Mouse (Mus musculus) limb, embryonic 12.5 days (tissue): ENCODE data around the gene Rgma. TPM values are rescaled to one million over a fixed set of nuclear protein-coding genes. Genes with fewer than 3 reads are reported as not detected.
A peak's percentile ranks its signal among the peaks of the same experiment; 100 is the strongest.

ENCODE experiments used
- ATAC-seq: fragments of 200-750 bp; cut with Nextera tagmentation; 2 replicates; pipeline ENCODE4 v1.8.0; 2017; ENCODE audit warnings: low read depth, moderate TSS enrichment; ENCODE audit not compliant: insufficient number of reproducible peaks, insufficient read depth, low FRiP score, low TSS enrichment
- H3K27ac ChIP-seq: fragments of 300-500 bp; sonication (generic); 2 replicates; pipeline ENCODE4 v1.5.1; 2016; ENCODE audit warnings: mild to moderate bottlenecking, moderate library complexity
- H3K27me3 ChIP-seq: fragments of 300-500 bp; sonication (generic); 2 replicates; pipeline ENCODE4 v1.6.1; 2016; ENCODE audit warnings: mild to moderate bottlenecking, moderate library complexity
- H3K36me3 ChIP-seq: fragments of 300-500 bp; sonication (generic); 2 replicates; pipeline ENCODE4 v1.6.1; 2016; ENCODE audit warnings: mild to moderate bottlenecking, moderate library complexity
- H3K4me1 ChIP-seq: fragments of 300-500 bp; sonication (generic); replicated peaks from 2 replicates; pipeline ENCODE4 v1.6.1; 2016
- H3K4me2 ChIP-seq: fragments of 300-500 bp; sonication (generic); 2 replicates; pipeline ENCODE4 v1.6.1; 2016; ENCODE audit warnings: mild to moderate bottlenecking, moderate library complexity
- H3K4me3 ChIP-seq: fragments of 300-500 bp; sonication (generic); replicated peaks from 2 replicates; pipeline ENCODE4 v1.5.1; 2016; ENCODE audit warnings: mild to moderate bottlenecking
- H3K9ac ChIP-seq: fragments of 300-500 bp; sonication (generic); replicated peaks from 2 replicates; pipeline ENCODE4 v1.6.1; 2016; ENCODE audit warnings: mild to moderate bottlenecking, moderate library complexity
- H3K9me3 ChIP-seq: fragments of 300-500 bp; sonication (generic); 2 replicates; pipeline ENCODE4 v1.6.1; 2016; ENCODE audit warnings: mild to moderate bottlenecking, moderate library complexity
- WGBS: fragments of 180-500 bp; shearing (Covaris S2); methylation state at CpG from one replicate; pipeline ENCODE4 v1.1.7; 2016; 5-methylcytosine and 5-hydroxymethylcytosine counted together
- polyA plus RNA-seq: library from polyadenylated mRNA; unstranded; fragments of >200 nt; fragmentation: Nextera tagmentation; extraction: Ambion mirVana; gene quantifications from 2 replicates; pipeline ENCODE4 v1.2.1, GENCODE M21; 2016

Gene Rgma
- polyA plus RNA-seq: 24.1 and 26.7 TPM in 2 replicates

DNA sequence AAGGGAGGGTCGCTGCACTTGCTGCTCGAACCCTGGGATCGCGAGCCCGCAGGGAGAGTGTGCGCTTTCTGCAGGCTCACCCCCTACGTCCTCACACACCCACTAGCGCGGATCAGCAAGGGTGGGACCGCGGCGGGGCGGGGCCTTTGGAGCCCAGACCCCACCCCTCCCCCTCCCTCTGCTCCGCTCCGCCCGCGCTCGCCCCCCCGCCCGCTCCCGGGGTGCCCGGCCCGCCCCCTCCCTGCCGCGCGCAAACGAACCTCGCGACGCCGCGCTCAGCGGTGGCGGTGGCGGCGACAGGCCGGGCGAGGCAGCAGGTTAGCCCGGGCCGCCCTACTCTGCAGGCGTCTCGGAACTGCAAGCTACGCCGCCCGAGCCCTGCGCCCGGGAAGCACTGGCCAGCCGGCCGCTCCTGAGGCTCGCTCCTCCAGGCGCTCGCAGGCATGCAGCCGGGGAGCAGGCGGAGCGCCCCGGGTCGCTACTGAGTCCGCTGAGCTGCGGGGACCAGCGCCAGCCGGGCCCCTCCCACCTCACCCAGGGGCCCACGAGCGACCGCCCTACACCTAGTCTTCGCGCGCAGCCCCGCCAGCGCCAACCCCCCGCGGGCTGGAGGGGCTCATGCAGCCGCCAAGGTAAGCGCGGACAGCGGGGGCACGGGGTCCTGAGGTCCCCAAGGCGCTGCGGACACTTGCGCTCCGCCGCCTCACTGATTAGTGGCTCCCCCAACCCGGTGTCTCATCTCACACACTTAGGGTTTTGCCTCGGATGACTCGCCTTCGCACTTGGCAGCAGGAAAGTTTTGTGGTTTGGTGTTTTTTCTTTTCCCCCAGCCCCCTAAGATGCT is at the start of gene Rgma:
TSS of gene Rgma (plus strand) at position 253 of the 844 bp plus-strand sequence.
- peak within 1 kb of the TSS; percentile 66 for H3K4me3 ChIP-seq
- H3K27me3 ChIP-seq: peaks cover 80% of the 10 kb centered on the region
- no peaks in the 10 kb centered on the region for H3K36me3 ChIP-seq
- no peaks in the 10 kb centered on the region for H3K9me3 ChIP-seq
- H3K4me2 ChIP-seq: peak within 1 kb of the TSS; percentile 98
- peak within 1 kb of the TSS; percentile 59 for H3K27ac ChIP-seq
- peak; percentile 69 for ATAC-seq
- peaks cover 30% of the 10 kb centered on the region for H3K4me1 ChIP-seq
- under 1% methylated on average over 68 of the region's 85 CpGs for WGBS
- H3K9ac ChIP-seq: peak within 1 kb of the TSS; percentile 73

GRCm38 (mm10) chr7:73326236-73326635 is 49.1 kb upstream of the Rgma start:
- Histone ChIP-seq H3K27ac (no peak overlapping the region), H3K27me3 (peaks cover 42% of the 10 kb centered on the region), H3K9ac (no peak overlapping the region), H3K4me2 (no peak overlapping the region), H3K36me3 (no peaks in the 10 kb centered on the region), H3K4me3 (no peak overlapping the region), H3K9me3 (0 out of 2 replicates have a peak, but pooled peaks cover 7% of the 10 kb centered on the region), H3K4me1 (peaks cover 29% of the 10 kb centered on the region)
- ATAC-seq: no peak
- 84% methylated on average over 14 of the region's 14 CpGs for WGBS

- Histone ChIP-seq H3K9ac (no peak overlapping the region), H3K4me2 (no peak overlapping the region), H3K4me3 (no peak overlapping the region), H3K36me3 (no peaks in the 10 kb centered on the region), H3K27ac (no peak overlapping the region), H3K4me1 (peaks cover 29% of the 10 kb centered on the region), H3K9me3 (0 out of 2 replicates have a peak, but pooled peaks cover 7% of the 10 kb centered on the region), H3K27me3 (peaks cover 40% of the 10 kb centered on the region)
- 78% methylated on average over 11 of the region's 11 CpGs for WGBS
- no peak for ATAC-seq
Observed at GRCm38 (mm10) chr7:73326680-73327079, 48.6 kb upstream of the Rgma start.

GRCm38 (mm10) chr7:73327193-73327592 is 48.1 kb upstream of the Rgma start:
- no peak overlapping the region for H3K4me2 ChIP-seq
- H3K27me3 ChIP-seq: peaks cover 40% of the 10 kb centered on the region
- H3K4me1 ChIP-seq: peaks cover 29% of the 10 kb centered on the region
- 41% methylated on average over 8 of the region's 8 CpGs for WGBS
- no peaks in the 10 kb centered on the region for H3K36me3 ChIP-seq
- no peak overlapping the region for H3K9ac ChIP-seq
- ATAC-seq: no peak
- 0 out of 2 replicates have a peak, but pooled peaks cover 7% of the 10 kb centered on the region for H3K9me3 ChIP-seq
- no peak overlapping the region for H3K4me3 ChIP-seq
- no peak overlapping the region for H3K27ac ChIP-seq

GRCm38 (mm10) chr7:73327652-73328051 is 47.7 kb upstream of the Rgma start:
- Histone ChIP-seq H3K4me2 (no peak overlapping the region), H3K9me3 (0 out of 2 replicates have a peak, but pooled peaks cover 7% of the 10 kb centered on the region), H3K4me3 (no peak overlapping the region), H3K4me1 (peaks cover 29% of the 10 kb centered on the region), H3K36me3 (no peaks in the 10 kb centered on the region), H3K27me3 (peaks cover 36% of the 10 kb centered on the region), H3K9ac (no peak overlapping the region), H3K27ac (no peak overlapping the region)
- 88% methylated on average over 5 of the region's 5 CpGs for WGBS
- no peak for ATAC-seq

- no peak overlapping the region for H3K4me3 ChIP-seq
- no peaks in the 10 kb centered on the region for H3K36me3 ChIP-seq
- no peak for ATAC-seq
- H3K27me3 ChIP-seq: peaks cover 26% of the 10 kb centered on the region
- no peak overlapping the region for H3K9ac ChIP-seq
- H3K9me3 ChIP-seq: 0 out of 2 replicates have a peak, but pooled peaks cover 7% of the 10 kb centered on the region
- no peak overlapping the region for H3K4me2 ChIP-seq
- peaks cover 29% of the 10 kb centered on the region for H3K4me1 ChIP-seq
- 37% methylated on average over 5 of the region's 5 CpGs for WGBS
- no peak overlapping the region for H3K27ac ChIP-seq
Observed at GRCm38 (mm10) chr7:73328653-73329207, 46.6 kb upstream of the Rgma start.

DNA sequence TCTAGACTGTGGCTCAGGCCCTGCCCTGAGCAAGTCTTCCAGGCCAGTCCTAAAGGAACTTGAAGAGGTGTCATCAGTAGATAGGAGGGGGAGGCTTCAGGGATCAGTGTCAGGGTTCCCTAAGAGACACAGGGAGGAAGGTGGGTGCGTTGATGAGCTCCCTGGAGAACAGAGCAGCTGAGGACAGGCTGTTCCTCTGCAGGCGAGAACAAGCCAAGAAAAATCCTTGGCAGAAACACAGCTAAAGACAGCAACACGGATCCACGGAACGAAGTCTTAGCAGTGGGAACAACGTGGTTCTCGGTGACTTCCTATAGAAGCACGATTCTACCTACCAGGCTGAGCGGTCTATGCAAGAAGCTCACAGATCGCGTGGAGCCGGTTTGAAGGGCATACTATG is 44.6 kb upstream of the Rgma start:
- H3K27me3 ChIP-seq: peaks cover 28% of the 10 kb centered on the region
- no peak for ATAC-seq
- H3K4me1 ChIP-seq: peaks cover 29% of the 10 kb centered on the region
- no peak overlapping the region for H3K4me2 ChIP-seq
- no peak overlapping the region for H3K4me3 ChIP-seq
- H3K27ac ChIP-seq: no peak overlapping the region
- no peaks in the 10 kb centered on the region for H3K9me3 ChIP-seq
- H3K36me3 ChIP-seq: no peaks in the 10 kb centered on the region
- no peak overlapping the region for H3K9ac ChIP-seq
- 92% methylated on average over 12 of the region's 12 CpGs for WGBS

DNA sequence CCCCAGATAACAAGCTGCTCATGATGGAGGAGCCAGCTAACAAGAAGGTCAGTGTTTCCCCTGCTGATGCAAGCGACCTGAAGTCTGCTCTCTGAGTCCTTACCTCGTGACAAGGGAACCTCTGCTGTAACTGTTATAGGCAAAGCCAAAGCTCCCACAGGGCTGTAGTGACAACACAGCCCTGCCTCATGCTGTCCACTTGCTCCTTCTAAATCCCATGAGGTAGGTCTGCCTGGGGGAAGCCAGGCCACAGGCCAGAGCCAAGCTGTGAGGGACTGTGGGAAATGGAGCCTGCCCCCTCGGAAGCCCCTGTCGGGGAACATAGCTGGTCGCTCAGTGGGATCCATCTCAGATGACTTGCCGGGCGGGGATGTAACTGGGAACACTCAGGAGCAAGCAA is 43.7 kb upstream of the Rgma start:
- H3K9me3 ChIP-seq: no peaks in the 10 kb centered on the region
- no peaks in the 10 kb centered on the region for H3K36me3 ChIP-seq
- peaks cover 25% of the 10 kb centered on the region for H3K4me1 ChIP-seq
- ATAC-seq: no peak
- no peak overlapping the region for H3K9ac ChIP-seq
- H3K27me3 ChIP-seq: peaks cover 28% of the 10 kb centered on the region
- no peak overlapping the region for H3K27ac ChIP-seq
- WGBS: 66% methylated on average over 7 of the region's 7 CpGs
- no peak overlapping the region for H3K4me3 ChIP-seq
- no peak overlapping the region for H3K4me2 ChIP-seq

- ATAC-seq: no peak
- no peak overlapping the region for H3K27ac ChIP-seq
- H3K9ac ChIP-seq: no peak overlapping the region
- no peak overlapping the region for H3K4me2 ChIP-seq
- 85% methylated on average over 12 of the region's 12 CpGs for WGBS
- H3K9me3 ChIP-seq: no peaks in the 10 kb centered on the region
- H3K36me3 ChIP-seq: no peaks in the 10 kb centered on the region
- H3K27me3 ChIP-seq: peaks cover 28% of the 10 kb centered on the region
- H3K4me1 ChIP-seq: peaks cover 8% of the 10 kb centered on the region
- H3K4me3 ChIP-seq: no peak overlapping the region
Observed at GRCm38 (mm10) chr7:73333398-73333988, 41.8 kb upstream of the Rgma start.

- H3K9ac ChIP-seq: no peak overlapping the region
- 70% methylated on average over 7 of the region's 7 CpGs for WGBS
- H3K4me1 ChIP-seq: no peaks in the 10 kb centered on the region; the same call in 1 of the 2 replicates
- peaks cover 20% of the 10 kb centered on the region for H3K27me3 ChIP-seq
- H3K4me2 ChIP-seq: no peak overlapping the region
- H3K36me3 ChIP-seq: no peaks in the 10 kb centered on the region
- no peak overlapping the region for H3K27ac ChIP-seq
- no peaks in the 10 kb centered on the region for H3K9me3 ChIP-seq
- no peak overlapping the region for H3K4me3 ChIP-seq
- ATAC-seq: no peak
Observed at GRCm38 (mm10) chr7:73334883-73335282, 40.4 kb upstream of the Rgma start.

DNA sequence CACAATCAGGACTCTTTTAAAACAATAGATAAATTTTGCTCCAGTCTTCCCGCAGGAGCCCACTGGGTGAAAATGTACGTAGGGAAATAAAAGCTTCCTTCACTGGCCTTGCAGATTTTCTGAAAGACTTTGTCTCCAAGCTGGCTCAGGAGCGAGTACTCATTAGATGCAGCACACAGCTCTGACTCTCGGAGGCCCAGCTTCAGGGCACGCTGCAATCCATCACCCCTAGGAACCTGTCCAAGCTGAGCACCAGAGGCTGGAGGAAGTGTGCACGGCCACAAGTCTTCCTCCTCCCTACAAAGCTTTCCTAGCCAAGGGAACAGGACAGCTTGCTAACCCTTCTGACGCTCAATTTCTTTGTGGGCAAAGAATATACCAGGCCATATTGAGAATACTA is 38.9 kb upstream of the Rgma start:
- no peaks in the 10 kb centered on the region for H3K4me1 ChIP-seq
- WGBS: 48% methylated on average over 7 of the region's 7 CpGs
- peaks cover 12% of the 10 kb centered on the region for H3K27me3 ChIP-seq
- no peak overlapping the region for H3K4me2 ChIP-seq
- ATAC-seq: no peak
- no peaks in the 10 kb centered on the region for H3K36me3 ChIP-seq
- H3K9me3 ChIP-seq: no peaks in the 10 kb centered on the region
- H3K27ac ChIP-seq: no peak overlapping the region
- H3K9ac ChIP-seq: no peak overlapping the region
- no peak overlapping the region for H3K4me3 ChIP-seq
